Mouse (Mus musculus) megakaryocyte-erythroid progenitor cell, adult 5-6 weeks (primary cell): ENCODE results near the gene Ugt1a6a. TPM values are rescaled to one million over a fixed set of nuclear protein-coding genes. Genes with fewer than 3 reads are reported as not detected.
"Not testable (repeated sequence)": the region's sequence is repeated elsewhere in the genome, so short reads cannot be mapped to it uniquely, and the experiment has no call there.

Source experiments
- ATAC-seq: replicated peaks from 2 replicates; pipeline ENCODE4 v1.8.0; 2016; ENCODE audit warnings: mild to moderate bottlenecking, inconsistent platforms; ENCODE audit not compliant: severe bottlenecking, poor library complexity, low FRiP score, low TSS enrichment
- total RNA-seq, 2 experiments: library from RNA; stranded (forward) in 1 of 2; stranded (reverse) in 1 of 2; fragments of 200-1000, 215-1000 nt in 1 of 2; fragments of >200 nt in 1 of 2; fragmentation: Nextera tagmentation in 1 of 2; gene quantifications; 2 replicates each; pipeline ENCODE4 v1.2.3; 2014 to 2017

Ugt1a6a gene
- total RNA-seq (2014; fragmentation: Nextera tagmentation) (not detected in 2 replicates), total RNA-seq (2017) (not detected in 2 replicates)

DNA sequence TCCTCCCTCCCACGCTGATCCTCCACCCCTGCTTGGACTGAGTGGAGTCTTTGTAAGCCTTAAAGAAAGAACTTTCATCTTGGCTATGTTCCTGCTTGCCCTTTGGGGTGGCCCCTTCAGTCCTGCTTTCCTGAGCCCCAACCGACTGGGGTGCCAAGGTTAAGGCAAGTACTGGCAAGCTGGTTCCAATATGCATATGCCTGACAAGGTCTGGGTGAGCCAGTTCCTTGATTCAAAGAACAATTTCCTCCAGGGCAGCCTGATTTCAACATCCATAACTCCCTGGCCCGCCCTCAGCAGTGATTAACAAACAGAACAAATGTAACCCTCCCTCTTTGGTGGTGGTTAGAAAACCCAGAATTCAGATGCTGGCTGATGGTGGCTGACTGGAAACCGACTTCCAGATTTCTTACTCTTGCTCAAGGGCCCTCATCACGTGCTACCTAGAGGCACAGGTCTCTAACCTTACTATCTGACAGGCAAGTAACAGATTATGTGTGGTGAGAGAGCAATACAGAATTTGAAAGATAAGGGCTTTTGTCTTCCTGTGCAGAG is at the start of gene Ugt1a6a:
Gene Ugt1a6a (plus strand): TSS at position 353 of the 555 bp plus-strand sequence.
- ATAC-seq: peak; percentile 60

DNA sequence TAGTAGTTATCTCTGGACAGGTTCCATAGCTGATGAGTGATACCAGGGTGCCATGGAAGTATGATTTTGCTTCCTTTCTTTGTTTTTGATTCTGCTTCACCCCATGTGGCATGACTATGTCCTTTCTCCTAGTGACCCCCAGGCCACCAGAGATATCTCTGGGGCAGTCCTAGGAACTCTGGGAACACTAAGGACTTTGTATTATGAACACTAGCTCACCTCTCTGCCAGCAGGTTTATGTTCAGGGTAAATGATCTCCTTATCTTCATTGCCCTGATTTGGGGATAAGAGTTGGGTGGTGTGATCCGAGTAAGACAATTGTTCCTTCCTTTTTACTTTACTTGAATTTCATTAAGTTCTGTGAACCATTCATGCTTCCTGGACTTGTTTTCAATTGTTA is 48.5 kb upstream of the Ugt1a6a start:
- no peak for ATAC-seq

DNA sequence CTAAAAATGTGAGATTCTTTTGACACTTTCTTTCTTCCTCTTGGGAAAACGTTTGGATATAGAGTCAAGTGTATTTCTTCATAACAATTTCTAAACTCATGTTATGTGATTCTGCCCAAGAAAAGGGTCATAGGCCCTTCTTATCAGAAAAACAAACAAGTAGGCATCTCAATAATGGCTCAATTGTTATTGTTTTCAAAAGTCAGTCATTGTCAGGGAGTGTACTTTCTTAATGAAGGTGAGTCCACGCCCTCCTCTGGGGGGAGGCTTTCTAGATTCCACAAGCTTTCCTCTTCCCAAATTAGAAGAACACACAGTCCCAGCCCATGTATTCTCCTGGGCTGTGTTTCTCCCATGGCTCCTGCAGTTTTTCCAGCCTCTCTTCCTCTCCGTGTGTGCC is 47.1 kb upstream of the Ugt1a6a start, which contains the start of gene Ugt1a8:
Gene Ugt1a8 (plus strand): TSS at position 301 of the 400 bp plus-strand sequence.
- ATAC-seq: no peak

DNA sequence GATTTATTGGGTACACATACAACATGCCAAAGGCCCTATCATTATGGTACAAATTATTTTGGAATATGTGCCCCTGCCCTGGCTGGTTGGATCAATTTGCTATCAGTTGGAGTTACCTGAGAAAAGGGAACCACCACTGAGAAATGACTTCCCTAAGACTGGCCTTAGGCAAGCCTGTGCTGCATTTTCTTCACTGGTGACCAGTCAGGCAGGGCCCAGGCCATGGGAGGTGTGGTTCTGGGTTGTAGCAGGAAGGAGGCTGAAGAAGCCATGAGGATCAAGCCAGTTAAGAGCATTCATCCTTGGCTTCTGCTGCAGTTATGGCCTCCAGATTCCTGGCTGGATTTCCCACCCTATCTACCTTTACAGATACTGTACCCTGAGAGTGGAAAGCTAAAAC is 42.3 kb upstream of the Ugt1a6a start:
- no peak for ATAC-seq

DNA sequence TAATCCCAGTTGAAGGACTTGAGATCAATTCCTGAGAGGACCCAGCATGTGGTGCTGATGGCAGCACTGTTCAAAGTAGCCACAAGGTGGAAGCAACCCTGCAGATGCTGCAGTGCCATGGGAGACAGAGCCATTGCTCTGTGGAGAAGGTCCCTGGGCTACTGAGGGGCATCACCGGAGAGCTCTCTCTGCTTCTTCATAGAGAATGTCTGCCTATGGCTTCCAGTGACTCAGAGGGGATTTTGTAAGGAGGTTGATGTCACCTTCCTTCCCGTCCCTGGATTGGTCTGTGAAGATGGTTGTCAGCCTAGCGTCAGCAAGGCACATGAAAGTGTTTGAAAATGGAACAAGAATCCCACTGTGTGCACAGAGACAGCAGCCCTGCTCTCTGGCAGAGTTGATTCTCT is 40.3 kb upstream of the Ugt1a6a start:
- ATAC-seq: peak; percentile 75

DNA sequence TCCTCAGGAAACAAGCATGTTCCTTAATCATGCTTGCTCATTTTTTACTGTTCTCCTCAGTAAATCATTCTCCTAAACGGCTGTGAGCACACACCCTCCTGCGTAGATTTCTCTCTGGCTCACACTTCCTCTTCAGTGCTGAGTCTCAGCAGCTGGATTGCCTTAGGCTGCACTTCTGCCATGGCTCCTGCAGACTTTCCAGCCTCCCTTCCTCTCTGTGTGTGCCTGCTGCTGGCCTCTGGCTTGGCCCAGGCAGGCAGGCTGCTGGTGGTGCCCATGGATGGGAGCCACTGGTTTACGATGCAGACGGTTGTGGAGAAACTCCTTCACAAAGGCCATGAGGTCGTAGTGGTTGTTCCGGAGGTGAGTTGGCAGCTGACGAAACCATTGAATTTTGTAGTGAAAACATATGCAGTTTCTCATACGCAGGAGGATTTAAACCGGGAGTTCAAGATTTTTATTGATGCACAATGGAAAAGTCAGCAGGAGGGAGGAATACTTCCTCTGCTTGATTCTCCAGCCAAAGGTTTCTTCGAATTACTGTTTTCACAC is 39.6 kb upstream of the Ugt1a6a start, which contains the start of gene Ugt1a7c:
Gene Ugt1a7c (plus strand): TSS at position 122 of the 552 bp plus-strand sequence.
- 0 out of 2 replicates have a peak, but pooled peaks have one; percentile 50 for ATAC-seq

DNA sequence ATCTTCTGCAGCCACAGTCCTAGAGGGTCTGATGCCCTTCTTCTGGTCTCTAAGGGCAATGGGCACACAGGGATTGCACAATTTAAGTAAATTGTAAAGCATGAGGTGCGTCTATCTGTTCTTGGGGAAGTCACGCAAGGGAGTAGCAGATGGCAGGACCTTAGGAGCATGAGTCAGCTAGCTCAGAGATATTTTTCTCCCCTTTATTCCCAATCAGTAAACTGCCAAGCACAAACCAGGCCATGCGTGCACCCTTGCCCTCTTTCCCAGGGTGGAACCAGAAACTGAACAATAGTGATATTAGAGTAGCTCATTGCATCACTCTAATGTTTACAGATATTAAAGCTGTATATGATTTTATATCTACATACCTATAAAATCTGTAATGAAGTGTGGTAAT is 36.1 kb upstream of the Ugt1a6a start:
- ATAC-seq: not testable (repeated sequence)

DNA sequence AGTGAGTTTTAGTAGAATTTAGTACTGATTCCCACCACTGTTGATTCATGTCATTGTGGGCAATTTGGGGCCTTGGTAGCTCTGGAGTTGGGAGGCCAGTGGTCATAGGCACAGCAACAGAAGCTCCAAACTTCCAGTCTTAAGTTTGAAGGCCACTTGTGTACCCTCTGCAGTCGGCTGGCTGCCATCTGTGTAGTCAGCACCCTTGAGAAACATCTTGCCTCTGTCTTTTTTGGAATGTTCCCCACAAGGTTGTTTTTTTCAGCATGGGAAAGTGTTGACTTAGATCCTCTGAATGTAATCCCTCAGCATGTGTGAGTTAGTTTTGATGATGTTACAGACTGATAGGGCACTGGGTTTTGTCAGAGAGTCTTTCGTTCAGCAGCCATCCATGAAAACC is 34.9 kb upstream of the Ugt1a6a start:
- ATAC-seq: not testable (repeated sequence)

DNA sequence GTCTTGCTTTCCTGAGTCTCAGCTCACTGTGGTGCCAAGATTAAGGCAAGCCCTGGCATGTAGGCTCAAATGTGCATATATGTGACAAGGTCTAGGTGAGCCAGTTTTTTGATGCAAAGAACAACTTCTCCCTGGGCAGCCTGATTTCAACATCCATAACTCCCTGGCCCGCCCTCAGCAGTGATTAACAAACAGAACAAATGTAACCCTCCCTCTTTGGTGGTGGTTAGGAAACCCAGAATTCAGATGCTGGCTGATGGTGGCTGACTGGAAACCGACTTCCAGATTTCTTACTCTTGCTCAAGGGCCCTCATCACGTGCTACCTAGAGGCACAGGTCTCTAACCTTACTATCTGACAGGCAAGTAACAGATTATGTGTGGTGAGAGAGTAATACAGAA is 31.6 kb upstream of the Ugt1a6a start, which contains the start of gene Ugt1a6b:
Gene Ugt1a6b (plus strand): TSS at position 234 of the 400 bp plus-strand sequence.
- ATAC-seq: peak; percentile 53; the same call in 1 of the 2 replicates

DNA sequence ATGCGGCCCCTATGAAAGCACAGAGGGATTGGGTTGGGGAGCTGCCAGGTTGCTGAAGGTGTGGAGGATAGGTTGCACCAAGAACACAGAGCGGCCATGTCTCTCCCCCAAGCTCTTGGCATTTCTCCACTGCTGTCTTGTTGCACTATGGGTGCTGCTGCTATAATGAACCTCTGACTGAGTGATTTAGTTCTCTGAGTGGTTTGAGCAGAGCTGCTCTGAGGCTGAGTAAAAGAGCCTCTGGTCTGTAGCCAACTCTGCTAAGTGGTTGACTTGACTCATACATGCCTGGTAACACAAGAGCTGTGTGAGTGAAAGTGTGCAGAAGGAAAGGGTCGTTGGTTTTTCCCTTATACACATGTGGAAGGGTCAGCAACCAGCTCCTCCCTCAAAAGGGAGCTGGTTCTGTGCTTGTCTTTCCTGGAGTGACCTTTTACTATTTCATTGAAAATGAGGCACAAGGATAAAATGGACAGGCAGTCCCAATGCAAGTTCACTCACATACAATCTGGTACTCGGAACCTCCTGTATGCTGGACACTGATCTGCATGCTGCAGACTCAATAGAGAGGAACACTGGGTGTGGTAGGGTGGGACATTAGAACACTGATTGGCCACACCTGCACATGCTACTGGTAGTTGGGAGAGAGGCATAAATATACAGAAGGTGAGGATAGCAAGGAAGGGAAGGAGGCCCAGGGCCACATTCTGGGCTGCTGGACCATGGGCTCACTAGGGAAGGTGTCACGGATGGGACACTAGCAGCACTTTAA is 30.7 kb upstream of the Ugt1a6a start:
- peak; percentile 35; the same call in 1 of the 2 replicates for ATAC-seq

DNA sequence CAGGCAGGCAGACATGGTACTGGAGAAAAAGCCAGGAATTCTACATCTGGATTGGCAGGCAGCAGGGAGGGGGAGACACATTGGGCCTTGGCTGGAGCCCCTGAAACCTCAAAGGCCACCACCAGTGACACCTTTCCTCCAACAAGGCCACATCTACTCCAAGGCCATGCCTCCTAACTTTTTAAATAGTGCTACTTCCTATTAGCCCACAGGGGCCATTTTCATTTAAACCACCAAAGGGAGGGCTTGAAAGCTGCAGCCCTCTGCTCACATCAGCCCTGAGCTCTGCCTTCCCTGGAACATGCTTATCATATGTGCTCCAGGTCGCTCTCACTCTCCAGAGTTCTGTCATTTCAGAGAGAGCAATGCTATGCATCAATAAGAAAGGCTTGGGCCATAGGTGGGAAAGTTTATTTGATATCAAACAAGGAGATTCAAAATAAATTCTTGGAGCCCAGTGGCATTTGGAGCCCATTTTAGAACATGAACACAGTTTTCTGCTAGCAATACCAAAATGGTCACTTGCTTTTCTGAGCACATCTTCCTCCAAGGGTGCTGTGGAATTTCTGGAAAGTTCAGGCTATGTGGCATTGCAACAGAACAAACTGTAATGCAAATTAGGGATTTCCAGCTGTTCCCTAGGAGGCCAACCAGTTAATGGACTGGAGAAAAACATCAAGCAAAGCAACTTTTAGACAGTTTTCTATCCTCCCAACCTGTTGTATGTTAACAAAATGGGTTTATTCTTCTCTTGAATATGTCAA is 29.8 kb upstream of the Ugt1a6a start:
- ATAC-seq: no peak

DNA sequence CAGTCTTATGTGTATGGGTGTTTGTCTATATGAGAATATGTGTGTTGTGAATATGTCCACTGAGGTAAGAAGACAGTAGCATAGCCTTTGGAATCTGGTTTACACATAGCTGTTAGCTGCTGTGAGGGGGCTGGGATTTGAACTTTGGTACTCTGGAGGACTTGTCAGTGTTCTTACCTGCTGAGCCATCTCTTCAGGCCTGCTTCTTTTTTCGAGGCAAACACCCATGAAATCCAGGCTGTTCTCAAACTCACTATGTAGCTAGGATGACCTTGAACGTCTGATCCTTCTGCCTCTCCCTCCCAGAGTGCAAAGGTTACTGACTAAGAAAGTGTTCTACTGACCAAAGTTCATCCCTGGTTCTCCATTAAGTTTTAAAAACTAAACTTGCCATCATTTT is 29.0 kb upstream of the Ugt1a6a start:
- no peak for ATAC-seq

DNA sequence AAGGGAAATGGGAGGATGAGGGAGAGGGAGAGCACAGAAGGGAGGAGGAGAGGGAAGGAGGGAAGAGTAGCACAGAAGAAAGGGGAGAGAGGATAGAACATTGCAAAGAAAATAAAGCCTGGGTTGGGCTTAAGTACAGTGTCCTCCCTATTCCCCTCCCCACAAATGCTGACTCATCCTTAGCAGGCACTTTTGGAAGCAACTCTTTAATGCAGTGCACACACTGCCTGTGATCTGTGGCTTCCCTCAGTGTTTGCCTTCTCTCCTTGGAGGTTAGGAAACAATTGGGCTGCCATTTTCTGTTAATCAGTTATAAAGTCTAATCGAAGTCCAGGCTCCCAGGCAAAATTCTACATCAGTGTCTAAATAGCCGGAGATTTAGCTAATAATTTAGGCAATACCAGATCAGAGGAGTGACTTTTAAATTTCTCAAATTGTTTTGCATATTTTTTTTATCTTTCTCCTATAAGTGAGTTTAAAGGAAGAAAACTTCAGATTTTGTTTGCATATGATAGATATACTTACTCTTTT is 25.5 kb upstream of the Ugt1a6a start:
- peak; percentile 88 for ATAC-seq

DNA sequence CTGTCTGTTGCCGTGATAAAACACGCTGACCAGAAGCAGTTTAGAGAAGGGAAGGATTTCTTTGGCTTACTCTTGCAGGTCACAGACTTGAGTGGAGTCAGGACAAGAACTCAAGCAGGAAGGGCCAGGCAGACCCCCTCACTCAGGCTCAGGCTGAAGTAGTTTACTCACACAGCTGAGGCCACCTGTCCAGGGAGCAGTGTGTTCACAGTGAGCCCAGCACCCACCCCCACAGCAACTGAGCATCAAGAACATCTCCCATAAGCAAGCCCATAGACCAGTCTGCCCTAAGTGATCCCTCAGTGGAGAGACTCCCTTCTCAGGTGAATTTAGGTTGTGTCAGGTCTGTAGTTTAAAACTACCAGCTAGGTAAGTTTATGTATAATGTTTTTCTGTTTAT is 25.0 kb upstream of the Ugt1a6a start:
- not testable (repeated sequence) for ATAC-seq

DNA sequence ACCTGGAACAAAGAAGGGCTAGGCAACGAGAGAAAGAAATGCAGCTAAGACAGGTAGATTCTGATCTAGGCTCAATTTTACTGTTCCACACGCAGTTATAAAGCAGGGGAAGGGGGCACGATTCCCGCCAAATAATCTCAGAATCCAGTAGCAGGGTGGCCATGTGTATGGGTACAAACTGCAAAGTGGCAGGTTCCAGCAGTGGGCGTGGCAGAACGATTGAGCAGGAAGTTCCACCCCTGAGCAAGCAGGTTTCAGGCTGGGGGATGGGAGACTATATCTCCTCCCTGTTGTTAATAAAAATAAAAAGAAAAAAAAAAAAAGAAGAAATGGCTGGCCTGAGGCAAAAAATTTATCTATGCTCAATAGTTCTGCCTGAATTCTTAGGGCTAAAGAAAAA is 21.8 kb upstream of the Ugt1a6a start:
- ATAC-seq: not testable (repeated sequence)

DNA sequence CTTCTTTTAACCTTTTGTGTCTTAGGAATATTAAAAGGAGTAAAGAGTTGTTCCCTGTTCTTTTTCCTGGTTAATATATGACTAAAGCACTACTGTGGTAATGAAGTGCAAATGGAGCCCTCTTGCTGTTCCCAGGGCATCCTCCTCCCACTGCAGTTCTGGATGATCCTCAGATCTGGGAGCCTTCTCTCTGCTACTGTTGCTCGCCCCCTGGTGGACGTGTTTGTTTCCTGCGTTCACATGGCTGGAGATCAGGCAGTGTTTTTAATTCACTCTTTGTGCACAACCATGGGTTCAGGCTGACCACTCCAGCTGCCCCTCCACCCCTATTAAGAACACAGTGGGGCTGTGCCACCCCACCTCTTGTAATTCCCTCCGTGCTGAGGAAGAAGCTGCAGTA is 14.1 kb upstream of the Ugt1a6a start:
- peak; percentile 81 for ATAC-seq

DNA sequence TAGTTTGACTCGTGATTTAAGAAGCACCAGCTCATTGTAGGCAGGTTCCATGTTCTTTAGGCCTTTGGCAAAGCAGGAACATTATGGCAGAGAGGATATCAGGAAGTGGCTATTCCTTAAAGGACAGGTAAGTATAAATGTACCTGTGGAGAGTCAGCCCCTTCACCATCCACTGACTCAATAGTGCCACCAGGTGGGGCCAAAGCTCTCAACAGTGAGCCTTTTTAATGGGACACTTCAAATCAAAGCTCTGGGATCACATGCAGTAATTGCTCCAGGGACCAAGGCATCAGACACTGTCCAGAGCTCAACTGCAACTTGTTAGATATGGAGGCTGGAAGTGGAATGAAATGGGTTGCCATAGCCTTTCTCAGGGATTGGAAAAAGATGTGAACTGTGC is 13.1 kb upstream of the Ugt1a6a start:
- ATAC-seq: peak; percentile 50; the same call in 1 of the 2 replicates

DNA sequence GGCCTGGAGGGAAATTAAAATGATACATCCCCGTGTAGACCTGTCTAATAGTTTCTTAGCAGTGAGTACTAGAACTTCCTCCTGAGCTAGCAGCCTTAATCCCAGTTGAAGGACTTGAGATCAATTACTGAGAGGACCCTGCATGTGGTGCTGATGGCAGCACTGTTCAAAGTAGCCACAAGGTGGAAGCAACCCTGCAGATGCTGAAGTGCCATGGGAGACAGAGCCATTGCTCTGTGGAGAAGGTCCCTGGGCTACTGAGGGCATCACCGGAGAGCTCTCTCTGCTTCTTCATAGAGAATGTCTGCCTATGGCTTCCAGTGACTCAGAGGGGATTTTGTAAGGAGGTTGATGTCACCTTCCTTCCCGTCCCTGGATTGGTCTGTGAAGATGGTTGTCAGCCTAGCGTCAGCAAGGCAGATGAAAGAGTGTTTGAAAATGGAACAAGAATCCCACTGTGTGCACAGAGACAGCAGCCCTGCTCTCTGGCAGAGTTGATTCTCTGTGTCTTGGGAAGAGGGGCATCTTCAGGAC is 8.7 kb upstream of the Ugt1a6a start:
- 0 out of 2 replicates have a peak, but pooled peaks have one; percentile 55 for ATAC-seq

DNA sequence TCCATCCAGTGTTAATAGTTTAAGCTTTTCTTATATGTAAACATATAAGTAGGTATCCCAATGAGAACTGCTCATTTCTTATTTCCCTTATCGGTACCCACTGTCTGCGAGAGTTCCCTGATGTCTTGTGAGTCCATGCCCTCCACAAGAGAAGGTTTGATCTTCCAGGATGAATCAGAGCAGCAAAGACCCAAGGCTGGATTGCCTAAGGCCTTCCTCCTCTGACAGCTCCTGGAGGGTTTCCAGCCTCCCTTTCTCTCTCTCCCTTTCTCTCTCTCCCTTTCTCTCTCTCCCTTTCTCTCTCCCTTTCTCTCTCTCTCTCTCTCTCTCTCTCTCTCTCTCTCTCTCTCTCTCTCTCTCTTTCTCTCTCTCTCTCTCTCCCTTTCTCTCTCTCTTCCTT is 5.5 kb upstream of the Ugt1a6a start:
- ATAC-seq: not testable (repeated sequence)
